Mouse (Mus musculus) G1E (cell line): ENCODE measurements around the gene Mylk. TPM values are rescaled to one million over a fixed set of nuclear protein-coding genes. Genes with fewer than 3 reads are reported as not detected.

Experiments used
- ATAC-seq: 2 replicates; pipeline ENCODE4 v1.8.0; 2016; ENCODE audit warnings: mild to moderate bottlenecking; ENCODE audit not compliant: insufficient number of reproducible peaks, poor library complexity, low FRiP score, severe bottlenecking; ENCODE audit errors: extremely low read depth
- DNase-seq: peaks from one replicate; pipeline ENCODE4 v3.0.0; 2012; ENCODE audit warnings: low spot score
- H3K27me3 ChIP-seq: 2 replicates; pipeline ENCODE4 v1.6.1; 2012; ENCODE audit warnings: mild to moderate bottlenecking, low read length, inconsistent platforms; ENCODE audit not compliant: insufficient read depth
- H3K36me3 ChIP-seq: replicated peaks from 2 replicates; pipeline ENCODE3; 2012; ENCODE audit warnings: mild to moderate bottlenecking, inconsistent platforms
- H3K4me1 ChIP-seq: 2 replicates; pipeline ENCODE4 v1.6.1; 2012; ENCODE audit warnings: low read depth, low read length, inconsistent platforms, mixed read lengths; ENCODE audit not compliant: insufficient read depth
- H3K4me3 ChIP-seq: 2 replicates; pipeline ENCODE4 v1.5.1; 2012; ENCODE audit warnings: low read depth, mild to moderate bottlenecking, inconsistent platforms, low read length, moderate library complexity, mixed read lengths
- H3K9me3 ChIP-seq: replicated peaks from 2 replicates; pipeline ENCODE4 v1.6.1; 2012; ENCODE audit warnings: inconsistent platforms
- CTCF ChIP-seq: IDR thresholded peaks from 2 replicates; pipeline ENCODE4 v1.5.1; 2012; ENCODE audit warnings: low read depth, low read length, inconsistent platforms, mixed read lengths
- GATA1 ChIP-seq: IDR thresholded peaks from 2 replicates; pipeline ENCODE4 v1.6.1; 2012; ENCODE audit warnings: borderline replicate concordance, low read length, inconsistent platforms, mixed read lengths
- GATA2 ChIP-seq: IDR thresholded peaks from 2 replicates; pipeline ENCODE4 v1.6.1; 2012; ENCODE audit warnings: low read depth, low read length, inconsistent platforms, borderline replicate concordance
- POLR2AphosphoS5 ChIP-seq: IDR thresholded peaks from 2 replicates; pipeline ENCODE4 v1.6.1; 2012; ENCODE audit warnings: low read depth, low read length, inconsistent platforms; ENCODE audit not compliant: insufficient replicate concordance
- TAL1 ChIP-seq: conservative IDR thresholded peaks from 2 replicates; pipeline ENCODE4 v1.6.1; 2012; ENCODE audit warnings: low read depth, low read length, inconsistent platforms, mixed read lengths
- polyA plus RNA-seq: library from polyadenylated mRNA; stranded (reverse); fragments of >175 nt; gene quantifications from 2 replicates; pipeline ENCODE4 v1.2.3, GENCODE M21; 2012
- total RNA-seq, 2 experiments: library from RNA; stranded (forward) in 1 of 2; stranded (reverse) in 1 of 2; fragments of 200-1000 nt in 1 of 2; fragments of >200 nt in 1 of 2; fragmentation: Nextera tagmentation in 1 of 2; gene quantifications; 2 replicates each; pipeline ENCODE4 v1.2.3; 2014 to 2017

Mylk gene
- total and polyA plus RNA-seq, 3 experiments = 0.05 TPM; not detected in 2

DNA sequence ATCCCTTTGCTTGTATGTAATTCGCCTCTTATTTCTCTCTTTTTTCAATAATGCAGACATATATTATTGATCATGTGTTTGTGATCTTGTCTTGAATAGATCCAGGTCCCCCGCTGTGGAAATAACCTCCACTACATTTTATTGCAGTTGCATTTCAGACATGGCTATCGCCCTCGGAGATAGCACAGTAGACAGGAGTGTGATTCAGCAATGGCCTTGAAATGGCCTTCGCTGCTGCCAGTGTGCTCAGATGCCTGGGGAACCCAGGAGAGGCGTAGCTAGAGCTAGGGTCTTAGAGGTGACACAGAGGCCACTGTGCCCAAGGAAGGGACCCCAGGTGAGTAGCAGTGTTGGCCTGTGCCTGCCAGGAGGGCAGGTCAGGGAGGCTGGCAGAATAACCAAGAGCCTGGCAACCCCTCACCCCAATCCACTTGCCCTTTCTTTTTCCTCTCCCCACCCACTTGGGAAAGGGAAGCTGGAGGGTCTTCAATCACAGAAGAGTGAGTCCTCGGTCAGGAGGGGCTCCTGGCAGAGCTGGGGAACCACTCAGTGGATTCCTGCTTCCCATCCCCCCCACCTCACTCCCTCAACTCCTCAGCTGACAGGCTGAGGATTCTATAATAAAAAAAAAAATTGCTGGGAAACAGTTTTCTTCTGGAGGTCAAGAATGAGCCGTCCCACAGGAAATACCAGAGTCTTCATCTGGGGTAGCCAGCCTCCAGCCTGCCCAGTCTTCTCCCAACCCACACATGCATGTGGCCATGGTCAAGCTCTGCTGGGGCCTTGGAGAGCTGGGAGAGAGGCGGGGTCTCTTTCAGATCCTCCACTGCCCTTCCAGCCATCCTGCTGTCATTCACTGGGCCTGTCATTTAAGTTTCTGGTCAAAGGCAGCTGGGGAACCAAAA lies 181.8 kb downstream of the Mylk start:
- Histone ChIP-seq H3K4me3 (no peak overlapping the region), H3K4me1 (no peaks in the 10 kb centered on the region), H3K36me3 (no peaks in the 10 kb centered on the region), H3K27me3 (peaks cover 14% of the 10 kb centered on the region), H3K9me3 (no peaks in the 10 kb centered on the region)
- no peak for ATAC-seq
- TF ChIP-seq CTCF (no peak), TAL1 (no peak), GATA2 (no peak), POLR2AphosphoS5 (no peak), GATA1 (no peak)
- no peak for DNase-seq

DNA sequence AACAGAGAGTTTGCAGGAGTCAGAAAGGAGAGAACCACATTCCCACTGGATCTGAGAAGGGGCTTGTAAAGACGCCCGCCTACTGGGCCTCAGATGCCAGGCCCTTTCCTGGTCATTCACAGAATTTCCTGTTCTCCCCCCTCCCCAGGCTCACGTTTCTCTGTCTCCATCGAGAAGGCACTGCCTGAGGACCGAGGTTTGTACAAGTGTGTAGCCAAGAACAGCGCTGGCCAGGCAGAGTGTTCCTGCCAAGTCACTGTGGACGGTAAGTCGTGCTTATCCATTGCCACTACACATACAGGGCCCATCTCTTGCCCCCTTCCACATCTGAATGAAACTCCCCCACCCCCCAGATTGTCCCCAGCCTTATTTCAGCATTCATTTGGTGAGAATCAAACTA lies 184.7 kb downstream of the Mylk start:
- no peak for TF ChIP-seq CTCF
- TF ChIP-seq GATA2 = no peak
- TF ChIP-seq GATA1 = no peak
- TF ChIP-seq POLR2AphosphoS5 = no peak
- TF ChIP-seq TAL1 = no peak
- Histone ChIP-seq H3K36me3 (no peaks in the 10 kb centered on the region), H3K27me3 (peaks cover 17% of the 10 kb centered on the region), H3K4me3 (no peak overlapping the region), H3K4me1 (no peaks in the 10 kb centered on the region), H3K9me3 (no peaks in the 10 kb centered on the region)
- DNase-seq (no peak), ATAC-seq (no peak)

- Histone ChIP-seq H3K27me3 (peaks cover 17% of the 10 kb centered on the region), H3K4me1 (no peaks in the 10 kb centered on the region), H3K9me3 (no peaks in the 10 kb centered on the region), H3K4me3 (no peak overlapping the region), H3K36me3 (no peaks in the 10 kb centered on the region)
- ATAC-seq (no peak), DNase-seq (no peak)
- TF ChIP-seq CTCF (no peak), TAL1 (no peak), POLR2AphosphoS5 (no peak), GATA2 (no peak), GATA1 (no peak)
These were observed 185.1 kb downstream of the Mylk start for GRCm38 (mm10) chr16:34930110-34930509.

GRCm38 (mm10) chr16:34931306-34931705 lies 186.3 kb downstream of the Mylk start:
- no peak overlapping the region for H3K4me3 ChIP-seq
- no peak for DNase-seq
- no peak for ATAC-seq
- H3K36me3 ChIP-seq = no peaks in the 10 kb centered on the region
- H3K9me3 ChIP-seq = no peaks in the 10 kb centered on the region
- H3K27me3 ChIP-seq = peaks cover 17% of the 10 kb centered on the region
- no peaks in the 10 kb centered on the region for H3K4me1 ChIP-seq
- no peak for TF ChIP-seq TAL1
- no peak for TF ChIP-seq CTCF
- TF ChIP-seq POLR2AphosphoS5 = no peak

GRCm38 (mm10) chr16:34933173-34933572 lies 188.2 kb downstream of the Mylk start:
- no peak for TF ChIP-seq TAL1
- TF ChIP-seq GATA2 = no peak
- no peak for TF ChIP-seq CTCF
- TF ChIP-seq GATA1 = no peak
- TF ChIP-seq POLR2AphosphoS5 = no peak
- no peaks in the 10 kb centered on the region for H3K36me3 ChIP-seq

GRCm38 (mm10) chr16:34934486-34934885 lies 189.5 kb downstream of the Mylk start:
- no peaks in the 10 kb centered on the region for H3K4me1 ChIP-seq
- no peaks in the 10 kb centered on the region for H3K9me3 ChIP-seq
- ATAC-seq = no peak
- no peaks in the 10 kb centered on the region for H3K36me3 ChIP-seq
- DNase-seq = no peak
- H3K4me3 ChIP-seq = no peak overlapping the region
- TF ChIP-seq CTCF = no peak
- TF ChIP-seq GATA2 = no peak
- TF ChIP-seq GATA1 = no peak
- no peak for TF ChIP-seq TAL1
- TF ChIP-seq POLR2AphosphoS5 = no peak
- peaks cover 9% of the 10 kb centered on the region; the same call in 1 of the 2 replicates for H3K27me3 ChIP-seq

More at GRCm38 (mm10) chr16:34933173-34933572, 188.2 kb downstream of the Mylk start:
- DNase-seq = no peak
- no peaks in the 10 kb centered on the region for H3K9me3 ChIP-seq
- ATAC-seq = no peak
- no peaks in the 10 kb centered on the region for H3K4me1 ChIP-seq
- H3K27me3 ChIP-seq = peaks cover 15% of the 10 kb centered on the region
- no peak overlapping the region for H3K4me3 ChIP-seq
